ENCODE assay signal across 9 mouse cellular contexts in genomic region chr16:35874416-35874815, GRCm38 (mm10). TPM values are rescaled to one million over a fixed set of nuclear protein-coding genes. Genes with fewer than 3 reads are reported as not detected.
DNase-seq lines count a peak whose midpoint lies in the region.
"Had no signal": no experiment of that assay in that cellular context is flagged by ENCODE, and none has a peak within 500 bp of the region (broad histone marks: within the 10 kb centered on the region; RNA-seq: fewer than 3 reads in every experiment).

No protein-coding gene starts in this region.

- no peaks in the 10 kb centered on the region for H3K9me3 ChIP-seq in embryonic facial prominence, embryonic 10.5 days
- H3K9me3 ChIP-seq: hindbrain, embryonic 15.5 days had no signal

- H3K4me1 ChIP-seq in embryonic facial prominence, embryonic 10.5 days, result peaks cover 19% of the 10 kb centered on the region

- H3K27ac ChIP-seq in embryonic facial prominence, embryonic 10.5 days (replicated peaks), result no peak overlapping the region
- H3K27ac ChIP-seq: hindbrain, embryonic 15.5 days had no signal

- H3K27me3 ChIP-seq in embryonic facial prominence, embryonic 10.5 days (replicated peaks; ENCODE audit: low read depth, poor library complexity, severe bottlenecking), result peaks cover 39% of the 10 kb centered on the region

- 32% methylated on average over 3 of the region's 3 CpGs for WGBS in embryonic facial prominence, embryonic 10.5 days

- H3K36me3 ChIP-seq in embryonic facial prominence, embryonic 10.5 days (replicated peaks), result no peaks in the 10 kb centered on the region
- H3K36me3 ChIP-seq: hindbrain, embryonic 15.5 days had no signal

- peak; percentile 66 for DNase-seq in gastrocnemius, adult 18-20 months (ENCODE audit: low spot score)
- no peak for DNase-seq in gastrocnemius, postnatal 4 days (ENCODE audit: low spot score in 2 of 2)
- DNase-seq in 3T3-L1 (ENCODE audit: low read depth, low spot score) (peak; percentile 63), adipocyte (ENCODE audit: low spot score) (peak; percentile 85)
- peak; percentile 29 for DNase-seq in embryonic facial prominence, embryonic 10.5 days (ENCODE audit: low spot score)
- peak; percentile 76 to 84 for DNase-seq in kidney, postnatal 25 days
- DNase-seq in lung, postnatal 14 days, result peak; percentile 81
- peak; percentile 68 for DNase-seq in thymus, postnatal 14 days

- no peak overlapping the region for H3K4me3 ChIP-seq in embryonic facial prominence, embryonic 10.5 days
- H3K4me3 ChIP-seq: hindbrain, embryonic 15.5 days had no signal

RNA-seq across cellular contexts. Expression of gene Parp14, which starts 3.1 kb away (rescaled TPM):
- 1 to 10 TPM; 2.1 to 3.5 TPM for total RNA-seq in gastrocnemius, adult 18-20 months (2021)
- total RNA-seq in gastrocnemius, postnatal 4 days (2021), result 1 to 10 TPM; 4.9 to 5.2 TPM
- 0.26 and 0.43 TPM in 2 replicates for polyA plus RNA-seq in embryonic facial prominence, embryonic 10.5 days (2016; fragmentation: Nextera tagmentation; extraction: Ambion mirVana)

Comparison
In these comparisons a context has a peak if more than half of its experiments do, and no peak if none do; other contexts are left out.
1. DNase-seq: peak in gastrocnemius, adult 18-20 months (single experiment), 3T3-L1 (single experiment), adipocyte (single experiment), embryonic facial prominence, embryonic 10.5 days (single experiment), kidney, postnatal 25 days (2 of 2), lung, postnatal 14 days (single experiment) and thymus, postnatal 14 days (single experiment); none in gastrocnemius, postnatal 4 days (0 of 2).